Mouse (Mus musculus): Measurements from ENCODE around the gene Rnf220. TPM values are rescaled to one million over a fixed set of nuclear protein-coding genes. Genes with fewer than 3 reads are reported as not detected.
A peak's percentile ranks its signal among the peaks of the same experiment; 100 is the strongest.

Rnf220 gene
- polyA plus RNA-seq, 1 experiment from 2014 or later, result 115 TPM

GRCm38 (mm10) chr4:117367365-117367764, 129.5 kb downstream of the Rnf220 start:
- Histone ChIP-seq H3K36me3 (ENCODE audit: poor library complexity, severe bottlenecking) (no peaks in the 10 kb centered on the region), H3K9me3 (replicated peaks) (no peaks in the 10 kb centered on the region), H3K27ac (no peak overlapping the region), H3K4me3 (no peak overlapping the region), H3K9ac (no peak overlapping the region), H3K4me1 (peaks cover 13% of the 10 kb centered on the region), H3K27me3 (peaks cover 46% of the 10 kb centered on the region), H3K4me2 (no peak overlapping the region)
- WGBS, result 76% methylated on average over 19 of the region's 19 CpGs
- ATAC-seq, result no peak

GRCm38 (mm10) chr4:117362085-117362484, 134.8 kb downstream of the Rnf220 start:
- H3K4me1 ChIP-seq, result peaks cover 24% of the 10 kb centered on the region
- H3K27ac ChIP-seq, result no peak overlapping the region
- 0 out of 2 replicates have a peak overlapping the region, but pooled peaks have one; percentile 30 for H3K4me2 ChIP-seq
- peaks cover 21% of the 10 kb centered on the region; the same call in 1 of the 2 replicates for H3K27me3 ChIP-seq
- no peak overlapping the region for H3K4me3 ChIP-seq
- no peak for ATAC-seq
- H3K36me3 ChIP-seq (ENCODE audit: poor library complexity, severe bottlenecking), result no peaks in the 10 kb centered on the region
- no peaks in the 10 kb centered on the region for H3K9me3 ChIP-seq (replicated peaks)
- no peak overlapping the region for H3K9ac ChIP-seq
- WGBS, result 5% methylated on average over 5 of the region's 5 CpGs

DNA sequence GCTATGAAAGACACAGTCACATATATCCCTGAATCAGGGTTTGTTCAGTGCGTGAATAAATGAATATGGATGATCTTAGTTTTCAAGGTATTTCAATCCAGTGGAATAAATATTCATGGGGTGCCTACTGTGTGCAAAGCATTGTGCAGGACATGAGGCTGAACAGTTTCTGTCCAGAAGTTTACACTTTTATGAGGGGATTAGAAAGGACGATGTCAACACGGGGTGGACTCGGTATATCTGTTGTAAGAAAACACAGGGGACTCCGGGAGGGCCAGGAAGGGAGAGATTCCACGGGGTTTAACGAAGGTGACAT, 135.3 kb downstream of the Rnf220 start:
- H3K9ac ChIP-seq, result no peak overlapping the region
- H3K4me1 ChIP-seq, result peaks cover 24% of the 10 kb centered on the region
- H3K36me3 ChIP-seq (ENCODE audit: poor library complexity, severe bottlenecking), result no peaks in the 10 kb centered on the region
- no peak; the same call in none of the 2 replicates for ATAC-seq
- WGBS, result 9% methylated on average over 7 of the region's 7 CpGs
- no peaks in the 10 kb centered on the region for H3K9me3 ChIP-seq (replicated peaks)
- H3K27me3 ChIP-seq, result peaks cover 21% of the 10 kb centered on the region; the same call in 1 of the 2 replicates
- H3K4me2 ChIP-seq, result peak overlapping the region; percentile 30
- H3K27ac ChIP-seq, result no peak overlapping the region; the same call in 1 of the 2 replicates
- H3K4me3 ChIP-seq, result no peak overlapping the region

DNA sequence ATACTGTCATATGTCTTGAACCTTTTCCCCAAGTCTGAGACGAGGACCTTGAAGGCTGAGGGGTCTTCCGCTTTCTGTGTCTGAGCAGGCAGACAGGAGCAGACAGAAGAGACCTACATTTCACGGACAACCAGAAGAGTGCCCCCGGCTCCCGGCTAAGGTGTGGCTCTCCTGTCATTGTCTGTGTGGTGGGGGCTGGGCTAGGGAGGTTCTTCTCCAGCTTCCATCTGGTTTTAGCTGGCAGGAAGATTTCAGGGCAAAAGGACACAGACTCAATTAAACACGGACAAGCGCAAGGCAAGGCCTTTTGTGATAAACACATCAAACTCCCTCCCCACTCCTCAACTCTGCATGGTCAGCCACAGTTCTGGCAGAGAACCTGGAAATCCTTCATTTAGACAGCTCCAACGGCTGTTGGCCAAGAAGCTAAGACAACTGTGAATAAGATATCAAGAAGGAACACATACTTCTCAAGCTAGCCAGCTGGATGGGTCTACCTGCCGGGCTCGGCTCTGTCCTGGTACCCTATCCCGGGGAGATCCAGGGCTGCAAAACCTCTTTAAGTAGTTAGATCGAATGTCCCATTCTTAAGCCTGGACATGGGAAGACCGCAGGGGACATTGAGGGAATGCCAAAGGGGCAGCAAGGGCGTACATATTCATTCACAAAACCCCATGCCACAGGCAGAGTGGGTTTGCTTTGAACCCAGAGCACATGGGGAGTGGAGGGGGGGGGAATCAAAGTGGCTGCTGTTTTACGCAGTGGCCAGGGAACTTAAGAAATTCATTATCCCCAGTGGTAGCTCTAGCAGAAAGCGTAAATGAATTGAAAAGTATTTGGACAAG, 135.9 kb downstream of the Rnf220 start:
- Histone ChIP-seq H3K4me1 (peaks cover 24% of the 10 kb centered on the region), H3K9ac (no peak overlapping the region), H3K27me3 (peaks cover 21% of the 10 kb centered on the region; the same call in 1 of the 2 replicates), H3K27ac (no peak overlapping the region), H3K36me3 (ENCODE audit: poor library complexity, severe bottlenecking) (no peaks in the 10 kb centered on the region), H3K9me3 (replicated peaks) (no peaks in the 10 kb centered on the region), H3K4me2 (peak overlapping the region; percentile 30; the same call in 1 of the 2 replicates), H3K4me3 (no peak overlapping the region)
- peak; percentile 79 for ATAC-seq
- WGBS, result 39% methylated on average over 16 of the region's 16 CpGs

- peaks cover 24% of the 10 kb centered on the region for H3K4me1 ChIP-seq
- no peak overlapping the region for H3K4me3 ChIP-seq
- no peak overlapping the region for H3K27ac ChIP-seq
- H3K9ac ChIP-seq, result no peak overlapping the region
- no peaks in the 10 kb centered on the region for H3K9me3 ChIP-seq (replicated peaks)
- H3K27me3 ChIP-seq, result peaks cover 20% of the 10 kb centered on the region; the same call in 1 of the 2 replicates
- no peak for ATAC-seq
- H3K36me3 ChIP-seq (ENCODE audit: poor library complexity, severe bottlenecking), result no peaks in the 10 kb centered on the region
- H3K4me2 ChIP-seq, result no peak overlapping the region
- 84% methylated on average over 17 of the region's 17 CpGs for WGBS
Measured at GRCm38 (mm10) chr4:117359803-117360382, 137.0 kb downstream of the Rnf220 start.

DNA sequence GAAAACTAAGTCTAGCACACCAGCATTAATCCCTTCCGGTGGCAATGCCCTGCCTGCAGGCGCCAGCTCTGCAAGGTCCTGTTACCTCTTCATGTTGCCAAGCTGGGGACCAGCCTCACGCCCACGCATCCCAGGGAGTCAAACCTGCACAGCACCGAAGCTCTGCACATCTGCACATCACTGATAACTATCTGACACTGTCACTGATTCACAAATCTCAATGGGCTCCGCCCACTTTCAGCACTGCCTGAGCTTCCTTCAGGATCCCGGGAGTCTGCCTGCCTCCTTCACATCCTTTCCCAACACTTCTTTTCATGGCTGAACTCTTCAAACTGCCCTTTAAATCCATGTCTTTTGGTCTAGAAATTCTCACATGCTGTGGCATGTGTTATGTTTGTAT, 138.9 kb downstream of the Rnf220 start:
- H3K27me3 ChIP-seq, result peaks cover 8% of the 10 kb centered on the region
- H3K27ac ChIP-seq, result no peak overlapping the region
- WGBS, result 73% methylated on average over 7 of the region's 7 CpGs

GRCm38 (mm10) chr4:117357104-117357503, 139.7 kb downstream of the Rnf220 start:
- H3K27me3 ChIP-seq, result peaks cover 7% of the 10 kb centered on the region
- no peak overlapping the region for H3K4me2 ChIP-seq
- 72% methylated on average over 5 of the region's 5 CpGs for WGBS
- H3K9me3 ChIP-seq (replicated peaks), result no peaks in the 10 kb centered on the region
- H3K27ac ChIP-seq, result no peak overlapping the region
- H3K4me3 ChIP-seq, result no peak overlapping the region
- peaks cover 17% of the 10 kb centered on the region for H3K4me1 ChIP-seq
- no peak overlapping the region for H3K9ac ChIP-seq
- ATAC-seq, result no peak
- H3K36me3 ChIP-seq (ENCODE audit: poor library complexity, severe bottlenecking), result no peaks in the 10 kb centered on the region

More for the DNA sequence above, 138.9 kb downstream of the Rnf220 start:
- ATAC-seq, result no peak
- H3K9me3 ChIP-seq (replicated peaks), result no peaks in the 10 kb centered on the region
- no peak overlapping the region for H3K4me2 ChIP-seq
- no peaks in the 10 kb centered on the region for H3K36me3 ChIP-seq (ENCODE audit: poor library complexity, severe bottlenecking)
- peaks cover 24% of the 10 kb centered on the region for H3K4me1 ChIP-seq
- H3K4me3 ChIP-seq, result no peak overlapping the region
- no peak overlapping the region for H3K9ac ChIP-seq

DNA sequence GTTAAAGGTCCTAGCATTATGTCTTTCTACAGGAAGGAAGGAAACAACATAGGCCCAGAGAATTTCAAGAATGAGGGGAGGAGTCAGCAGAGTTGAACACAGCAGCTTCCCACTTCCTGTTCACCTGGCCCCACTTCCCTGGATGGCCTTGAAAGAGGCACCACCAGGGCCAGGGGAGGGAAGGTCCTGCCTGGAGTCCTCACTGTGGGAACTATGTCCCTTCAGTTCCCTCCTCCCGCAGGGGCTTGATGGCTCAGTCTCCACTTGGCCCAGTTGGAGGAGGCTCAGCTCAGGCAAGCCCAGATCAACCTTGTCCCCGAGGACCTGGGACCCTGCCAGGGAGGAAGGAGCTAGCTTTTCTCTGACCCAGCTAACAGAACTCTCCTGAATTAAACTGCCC, 140.6 kb downstream of the Rnf220 start:
- Histone ChIP-seq H3K27me3 (peaks cover 7% of the 10 kb centered on the region), H3K4me1 (peaks cover 9% of the 10 kb centered on the region)

GRCm38 (mm10) chr4:117354651-117355050, 142.2 kb downstream of the Rnf220 start:
- Histone ChIP-seq H3K4me1 (no peaks in the 10 kb centered on the region), H3K4me2 (no peak overlapping the region), H3K9ac (no peak overlapping the region), H3K27ac (no peak overlapping the region), H3K36me3 (ENCODE audit: poor library complexity, severe bottlenecking) (no peaks in the 10 kb centered on the region), H3K27me3 (peaks cover 11% of the 10 kb centered on the region), H3K4me3 (no peak overlapping the region), H3K9me3 (replicated peaks) (no peaks in the 10 kb centered on the region)
- WGBS, result 71% methylated on average over 6 of the region's 6 CpGs
- ATAC-seq, result no peak

More for the DNA sequence above, 140.6 kb downstream of the Rnf220 start:
- Histone ChIP-seq H3K9me3 (replicated peaks) (no peaks in the 10 kb centered on the region), H3K27ac (no peak overlapping the region), H3K4me3 (no peak overlapping the region), H3K9ac (no peak overlapping the region), H3K4me2 (no peak overlapping the region), H3K36me3 (ENCODE audit: poor library complexity, severe bottlenecking) (no peaks in the 10 kb centered on the region)
- 80% methylated on average over 2 of the region's 2 CpGs for WGBS
- no peak for ATAC-seq

- Histone ChIP-seq H3K27me3 (peaks cover 6% of the 10 kb centered on the region), H3K9ac (no peak overlapping the region), H3K27ac (no peak overlapping the region), H3K36me3 (ENCODE audit: poor library complexity, severe bottlenecking) (no peaks in the 10 kb centered on the region), H3K4me2 (no peak overlapping the region), H3K9me3 (replicated peaks) (no peaks in the 10 kb centered on the region), H3K4me3 (no peak overlapping the region), H3K4me1 (no peaks in the 10 kb centered on the region)
- WGBS, result 81% methylated on average over 9 of the region's 9 CpGs
- no peak for ATAC-seq
Measured at GRCm38 (mm10) chr4:117352957-117353356, 143.9 kb downstream of the Rnf220 start.

DNA sequence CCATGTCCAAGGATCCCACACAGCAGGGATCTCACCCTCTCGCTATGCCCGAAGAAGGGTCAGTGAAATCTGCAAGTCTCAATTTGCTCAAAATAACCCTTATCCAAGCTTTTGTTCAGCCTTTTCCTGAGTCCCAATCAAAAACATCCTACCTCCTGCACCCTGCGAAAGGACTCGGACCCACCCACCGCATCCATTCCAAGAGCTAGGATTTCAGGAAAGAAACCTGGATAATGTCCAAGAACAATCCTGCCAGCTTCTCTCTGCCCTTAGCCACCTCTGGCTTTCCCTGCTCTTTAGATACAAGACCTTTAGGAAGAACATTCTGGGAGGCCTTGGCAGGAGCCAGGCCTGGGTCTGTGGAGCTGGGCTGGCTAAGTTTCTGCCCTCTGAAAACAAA, 144.8 kb downstream of the Rnf220 start:
- Histone ChIP-seq H3K9me3 (replicated peaks) (no peaks in the 10 kb centered on the region), H3K4me1 (no peaks in the 10 kb centered on the region), H3K36me3 (ENCODE audit: poor library complexity, severe bottlenecking) (no peaks in the 10 kb centered on the region), H3K27me3 (peaks cover 4% of the 10 kb centered on the region), H3K4me3 (no peak overlapping the region), H3K27ac (no peak overlapping the region), H3K9ac (no peak overlapping the region), H3K4me2 (no peak overlapping the region)
- WGBS, result 87% methylated on average over 5 of the region's 5 CpGs
- ATAC-seq, result no peak

DNA sequence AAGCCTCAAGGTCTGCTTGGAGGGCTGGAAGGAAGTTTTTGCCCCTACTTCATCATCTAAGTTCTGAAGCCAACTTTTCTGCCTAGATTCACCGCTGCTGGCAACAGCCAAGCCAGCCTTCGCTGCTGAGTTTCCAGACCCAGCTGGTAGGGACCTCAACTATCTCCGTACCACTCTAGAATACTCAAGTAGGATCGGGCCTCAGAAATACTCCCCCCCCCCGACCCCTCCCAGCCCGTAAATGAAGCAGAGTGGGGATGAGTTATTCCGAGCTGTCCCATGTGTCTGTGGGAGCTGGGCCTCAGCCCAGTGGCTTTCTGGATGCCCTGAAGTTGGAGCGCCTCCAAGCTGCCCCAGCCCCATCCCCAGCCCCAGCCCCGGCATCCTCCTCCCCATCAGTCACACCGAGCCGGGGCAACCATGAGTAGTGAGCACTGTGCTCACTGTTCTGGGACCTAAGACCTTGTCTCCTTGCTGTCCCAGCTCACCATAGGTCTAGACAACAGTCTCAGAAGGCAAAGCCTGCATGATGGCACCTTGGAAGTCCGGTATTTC, 146.6 kb downstream of the Rnf220 start:
- ATAC-seq, result no peak
- H3K9me3 ChIP-seq (replicated peaks), result no peaks in the 10 kb centered on the region
- H3K4me1 ChIP-seq, result no peaks in the 10 kb centered on the region
- H3K9ac ChIP-seq, result no peak overlapping the region
- H3K4me2 ChIP-seq, result no peak overlapping the region
- 81% methylated on average over 12 of the region's 12 CpGs for WGBS
- no peak overlapping the region for H3K4me3 ChIP-seq
- H3K27ac ChIP-seq, result no peak overlapping the region
- H3K36me3 ChIP-seq (ENCODE audit: poor library complexity, severe bottlenecking), result no peaks in the 10 kb centered on the region
- peaks cover 5% of the 10 kb centered on the region for H3K27me3 ChIP-seq

Measured in forebrain, embryonic 13.5 days (tissue).